Mouse (Mus musculus) kidney, adult 2 months (tissue): ENCODE results near the gene Ewsr1.

Source experiments
- CTCF ChIP-seq: fragments of 200-500 bp; conservative IDR thresholded peaks from 2 replicates; pipeline ENCODE4 v1.5.1; 2011; ENCODE audit warnings: low read depth, mild to moderate bottlenecking, control low read depth, low read length, moderate library complexity, mixed read lengths; ENCODE audit not compliant: insufficient read depth, insufficient read length
- POLR2A ChIP-seq: fragments of 200-500 bp; IDR thresholded peaks from one replicate; pipeline ENCODE4 v1.6.1; 2011; ENCODE audit warnings: low read depth, low read length, control low read depth

- TF ChIP-seq CTCF (no peak), POLR2A (no peak)
Measured at GRCm38 (mm10) chr11:5135914-5136313, 36.8 kb upstream of the Ewsr1 start.
